Mouse (Mus musculus) limb, embryonic 10.5 days (tissue): ENCODE data around the gene Ufsp2. TPM values are rescaled to one million over a fixed set of nuclear protein-coding genes. Genes with fewer than 3 reads are reported as not detected.

Source experiments
- DNase-seq: peaks from one replicate; pipeline ENCODE4 v3.0.0-alpha.2; 2017; ENCODE audit warnings: low spot score
- H3K27ac ChIP-seq: fragments of 300-500 bp; sonication (generic); 2 replicates; pipeline ENCODE4 v1.5.1; 2016; ENCODE audit warnings: mild to moderate bottlenecking
- H3K27me3 ChIP-seq: fragments of 300-500 bp; sonication (generic); 2 replicates; pipeline ENCODE4 v1.6.1; 2016; ENCODE audit warnings: low read depth, mild to moderate bottlenecking; ENCODE audit not compliant: poor library complexity, severe bottlenecking
- H3K36me3 ChIP-seq: fragments of 300-500 bp; sonication (generic); 2 replicates; pipeline ENCODE4 v1.6.1; 2016; ENCODE audit warnings: mild to moderate bottlenecking, moderate library complexity
- H3K4me1 ChIP-seq: fragments of 300-500 bp; sonication (generic); 2 replicates; pipeline ENCODE4 v1.6.1; 2016
- H3K4me3 ChIP-seq: fragments of 300-500 bp; sonication (generic); 2 replicates; pipeline ENCODE4 v1.5.1; 2016; ENCODE audit warnings: mild to moderate bottlenecking, moderate library complexity
- H3K9me3 ChIP-seq: fragments of 300-500 bp; sonication (generic); replicated peaks from 2 replicates; pipeline ENCODE4 v1.6.1; 2016; ENCODE audit warnings: mild to moderate bottlenecking
- WGBS: fragments of 180-500 bp; shearing (Covaris S2); methylation state at CpG from one replicate; pipeline ENCODE4 v1.1.7; 2016; 5-methylcytosine and 5-hydroxymethylcytosine counted together
- polyA plus RNA-seq: library from polyadenylated mRNA; unstranded; fragments of >200 nt; fragmentation: Nextera tagmentation; extraction: Ambion mirVana; gene quantifications from 2 replicates; pipeline ENCODE4 v1.2.1, GENCODE M21; 2016

The Ufsp2 gene
- polyA plus RNA-seq, 1 experiment from 2014 or later, result 58.8 TPM

DNA sequence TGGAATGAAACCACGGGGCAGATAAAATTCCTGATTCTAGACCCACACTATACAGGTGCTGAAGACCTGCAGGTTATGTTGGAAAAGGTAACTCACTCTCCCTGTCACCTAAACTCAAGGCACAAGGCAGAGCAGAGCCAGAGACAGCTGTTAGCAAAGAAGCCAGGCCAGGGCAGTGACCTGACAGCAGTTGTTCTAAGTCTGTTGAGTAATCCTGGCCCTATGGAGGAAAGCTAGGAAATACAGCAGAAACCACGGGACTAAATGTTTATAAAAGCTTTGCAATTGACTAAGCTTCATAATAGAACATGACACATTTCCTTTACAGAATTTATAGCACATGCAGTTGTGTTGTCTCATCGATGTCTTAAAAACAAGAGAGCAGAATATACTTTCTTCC, 20.2 kb downstream of the Ufsp2 start:
- WGBS, result 88% methylated on average over 3 of the region's 3 CpGs
- H3K36me3 ChIP-seq, result peaks cover 41% of the 10 kb centered on the region
- H3K27me3 ChIP-seq, result no peaks in the 10 kb centered on the region
- no peaks in the 10 kb centered on the region for H3K9me3 ChIP-seq
- peaks cover 12% of the 10 kb centered on the region for H3K4me1 ChIP-seq
- DNase-seq, result no peak
- H3K4me3 ChIP-seq, result no peak overlapping the region
- no peak overlapping the region for H3K27ac ChIP-seq

DNA sequence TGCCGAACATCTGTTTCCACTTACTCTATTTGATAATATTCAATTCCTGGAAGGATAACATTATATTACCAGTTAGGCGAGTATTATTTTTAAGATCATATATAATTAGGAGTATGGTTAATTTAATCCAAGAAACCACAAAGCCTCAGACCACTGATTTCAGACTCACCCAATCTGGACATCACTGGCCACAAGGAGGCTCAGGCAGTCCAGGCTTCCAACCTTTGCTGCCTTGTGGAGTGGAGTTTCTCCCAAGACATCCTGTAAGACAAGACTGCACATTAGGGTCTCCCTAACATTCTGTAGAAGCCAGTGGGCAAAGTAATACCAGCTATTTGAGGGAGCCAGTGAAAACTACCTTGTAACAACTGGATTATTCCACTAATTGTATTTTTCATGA, 22.9 kb downstream of the Ufsp2 start:
- Histone ChIP-seq H3K9me3 (no peaks in the 10 kb centered on the region), H3K27ac (no peak overlapping the region), H3K36me3 (peaks cover 35% of the 10 kb centered on the region), H3K4me1 (peaks cover 13% of the 10 kb centered on the region), H3K27me3 (no peaks in the 10 kb centered on the region), H3K4me3 (no peak overlapping the region)
- WGBS, result 84% methylated on average over 2 of the region's 2 CpGs
- DNase-seq, result no peak

DNA sequence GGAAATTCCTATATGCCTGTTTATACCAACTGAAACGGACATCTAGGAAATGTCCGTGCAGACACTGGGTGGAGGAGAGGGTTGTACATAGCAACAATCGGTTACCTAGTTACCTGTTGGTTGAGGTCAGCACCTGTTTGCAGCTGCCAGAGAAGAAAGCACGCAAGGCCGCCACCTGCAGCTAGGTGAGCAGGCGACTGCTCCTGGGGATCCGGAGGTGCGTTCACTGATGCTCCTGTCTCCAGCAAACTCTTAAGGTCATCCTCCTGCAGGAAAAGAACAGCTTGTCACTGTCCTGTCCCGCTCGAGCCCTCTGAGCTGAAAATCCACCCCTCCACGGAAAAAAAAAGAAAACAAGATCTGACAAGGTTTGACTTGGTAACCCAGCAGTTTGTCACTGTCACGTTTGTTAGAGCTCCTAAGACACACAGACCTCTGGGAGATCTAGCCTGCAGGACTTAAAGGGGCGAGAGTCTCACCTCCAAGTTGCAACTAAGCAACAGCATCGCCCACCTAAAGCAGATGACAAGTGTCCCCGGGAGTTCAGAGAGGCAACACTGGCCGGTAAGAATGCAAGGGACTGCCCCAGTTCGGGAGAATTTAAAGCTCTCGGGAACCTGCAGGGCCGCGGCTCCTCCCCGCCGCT, 23.9 kb downstream of the Ufsp2 start, which contains the start of gene Lrp2bp:
Gene Lrp2bp, plus strand, starts transcription at position 166 of the 646 bp plus-strand sequence.
- WGBS, result 6% methylated on average over 22 of the region's 22 CpGs
- peaks cover 13% of the 10 kb centered on the region for H3K4me1 ChIP-seq
- H3K36me3 ChIP-seq, result peaks cover 29% of the 10 kb centered on the region
- peak; percentile 48 for DNase-seq
- peak within 1 kb of the TSS; percentile 65 for H3K4me3 ChIP-seq
- no peaks in the 10 kb centered on the region for H3K9me3 ChIP-seq
- peak within 1 kb of the TSS; percentile 98 for H3K27ac ChIP-seq
- H3K27me3 ChIP-seq, result no peaks in the 10 kb centered on the region

DNA sequence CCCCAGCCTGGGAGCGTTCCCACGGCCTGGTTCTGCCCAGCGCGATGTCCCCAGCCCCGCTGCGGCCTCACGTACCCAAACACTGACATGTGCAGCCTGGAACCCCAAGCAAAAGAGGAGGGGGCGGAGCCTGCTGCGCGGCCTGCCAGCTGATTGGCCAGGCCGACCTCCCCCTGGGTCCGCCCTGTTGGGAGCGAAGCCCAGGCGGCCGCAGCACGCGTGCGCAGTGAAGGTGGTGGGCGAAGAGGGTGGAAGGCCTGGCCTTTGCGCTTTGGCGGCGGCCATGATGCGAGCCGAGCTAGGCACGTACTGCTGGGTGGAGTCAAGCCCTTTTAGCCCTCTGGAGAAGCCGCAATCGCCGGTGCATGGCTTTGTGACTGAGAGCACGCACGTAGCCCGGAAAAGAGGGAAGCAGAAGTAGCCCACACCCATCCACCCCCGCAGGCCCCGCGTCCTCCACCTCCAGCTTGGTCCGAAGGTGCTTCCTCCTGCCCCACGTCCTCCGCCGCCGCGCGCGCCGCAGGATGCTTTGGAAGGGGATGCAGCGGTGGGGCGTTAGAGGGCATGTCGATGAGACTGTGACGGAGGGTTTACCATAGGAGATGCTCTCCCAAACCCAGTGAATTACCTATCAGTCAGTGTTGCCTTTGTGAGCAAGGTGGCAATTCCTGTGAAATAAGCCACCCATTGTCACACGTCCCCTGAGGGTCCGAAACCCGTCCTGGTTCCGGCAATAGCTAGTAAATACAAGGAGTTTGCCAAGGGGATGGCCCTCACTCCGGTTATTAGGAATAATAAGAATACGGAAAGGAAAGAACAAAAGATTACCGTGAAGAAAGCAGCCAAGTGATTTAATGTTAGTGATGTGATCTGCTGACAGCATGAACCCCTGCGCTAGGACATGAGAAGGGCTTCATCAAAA, 24.7 kb downstream of the Ufsp2 start:
- Histone ChIP-seq H3K36me3 (peaks cover 25% of the 10 kb centered on the region), H3K27me3 (no peaks in the 10 kb centered on the region), H3K27ac (peak overlapping the region; percentile 98), H3K4me3 (peak overlapping the region; percentile 65), H3K9me3 (no peaks in the 10 kb centered on the region), H3K4me1 (peaks cover 13% of the 10 kb centered on the region)
- WGBS, result 8% methylated on average over 55 of the region's 55 CpGs
- DNase-seq, result peak; percentile 99

DNA sequence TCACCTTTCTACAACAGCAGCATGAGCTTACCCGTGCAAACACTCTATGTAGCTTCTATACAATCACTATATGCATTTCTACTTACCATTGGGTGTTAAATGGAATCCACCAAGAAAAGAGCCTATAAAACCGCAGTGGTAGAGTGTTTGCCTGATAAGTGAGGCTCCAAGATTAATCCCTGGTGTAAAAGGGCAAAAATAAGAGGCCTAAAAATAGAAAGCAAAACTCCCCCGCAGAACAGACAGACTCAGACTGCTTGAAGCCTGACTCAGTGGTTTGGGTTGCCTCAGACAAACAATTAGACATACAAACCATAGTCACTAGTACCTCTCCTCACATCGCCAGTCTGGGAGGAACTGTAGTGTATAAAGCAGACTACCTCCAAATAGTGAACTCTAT, 30.3 kb downstream of the Ufsp2 start, which contains the start of gene Ankrd37:
Gene Ankrd37, minus strand, starts transcription at position 112 of the 400 bp plus-strand sequence.
- DNase-seq, result no peak
- Histone ChIP-seq H3K4me1 (peaks cover 3% of the 10 kb centered on the region), H3K27ac (no peak within 1 kb of the TSS), H3K36me3 (no peaks in the 10 kb centered on the region), H3K4me3 (no peak within 1 kb of the TSS), H3K9me3 (no peaks in the 10 kb centered on the region), H3K27me3 (no peaks in the 10 kb centered on the region)
- 79% methylated on average over 4 of the region's 4 CpGs for WGBS

DNA sequence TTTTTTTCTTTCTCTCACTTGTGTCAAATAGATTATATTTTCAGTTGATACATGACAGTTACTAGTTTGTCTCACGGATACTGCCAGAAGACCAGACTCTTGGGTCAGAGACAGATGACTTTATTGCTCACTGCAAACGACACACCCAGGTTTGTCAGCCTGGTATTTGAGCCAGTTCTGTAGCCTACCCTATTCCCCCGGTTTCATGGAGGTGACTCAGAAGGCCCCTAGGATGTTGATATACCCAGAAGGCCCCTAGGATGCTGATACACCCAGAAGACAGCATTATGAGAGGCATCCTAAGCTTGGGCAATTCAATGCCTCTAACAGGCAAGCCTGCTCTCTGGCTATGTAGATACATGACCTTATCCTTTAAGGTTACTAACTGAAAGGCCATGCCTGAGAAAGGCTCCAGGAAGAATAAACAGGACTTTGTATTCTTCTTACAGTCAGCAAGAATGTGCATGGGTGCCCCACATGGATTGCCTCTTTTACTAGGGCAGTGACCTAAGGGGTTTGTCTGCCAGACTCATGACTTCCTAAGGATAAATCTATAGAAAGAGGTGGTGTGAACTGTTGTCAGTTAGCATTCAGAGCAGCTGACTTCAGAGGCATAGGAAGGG, 31.8 kb downstream of the Ufsp2 start:
- Histone ChIP-seq H3K36me3 (no peaks in the 10 kb centered on the region), H3K27me3 (no peaks in the 10 kb centered on the region), H3K27ac (no peak overlapping the region), H3K4me1 (peaks cover 13% of the 10 kb centered on the region), H3K4me3 (no peak overlapping the region), H3K9me3 (no peaks in the 10 kb centered on the region)
- WGBS, result 48% methylated on average over 3 of the region's 3 CpGs
- DNase-seq, result no peak

DNA sequence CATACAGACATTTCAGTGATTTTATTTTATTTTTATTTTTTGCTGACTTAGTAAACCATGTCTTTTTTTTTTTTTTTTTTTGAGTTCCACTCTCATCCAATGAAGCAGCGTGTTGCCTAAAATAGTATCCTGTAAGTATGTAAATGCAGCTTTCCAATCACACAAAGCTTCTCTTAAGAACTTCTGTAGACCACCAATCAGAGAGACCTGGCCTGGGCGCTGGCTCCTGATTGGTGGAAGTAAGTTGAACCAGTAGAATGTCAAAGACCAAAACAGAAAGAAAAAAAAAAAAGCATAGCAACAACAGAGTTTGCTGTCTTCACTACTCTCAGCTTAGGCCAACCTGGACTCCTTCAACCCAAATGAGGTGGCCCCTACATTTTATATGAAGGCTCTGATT, 35.0 kb downstream of the Ufsp2 start:
- Histone ChIP-seq H3K36me3 (no peaks in the 10 kb centered on the region), H3K27me3 (no peaks in the 10 kb centered on the region), H3K4me3 (peak overlapping the region; percentile 25; the same call in 1 of the 2 replicates), H3K4me1 (peaks cover 13% of the 10 kb centered on the region), H3K9me3 (no peaks in the 10 kb centered on the region), H3K27ac (peak overlapping the region; percentile 47; the same call in 1 of the 2 replicates)
- no peak for DNase-seq
- 54% methylated on average over 2 of the region's 2 CpGs for WGBS

DNA sequence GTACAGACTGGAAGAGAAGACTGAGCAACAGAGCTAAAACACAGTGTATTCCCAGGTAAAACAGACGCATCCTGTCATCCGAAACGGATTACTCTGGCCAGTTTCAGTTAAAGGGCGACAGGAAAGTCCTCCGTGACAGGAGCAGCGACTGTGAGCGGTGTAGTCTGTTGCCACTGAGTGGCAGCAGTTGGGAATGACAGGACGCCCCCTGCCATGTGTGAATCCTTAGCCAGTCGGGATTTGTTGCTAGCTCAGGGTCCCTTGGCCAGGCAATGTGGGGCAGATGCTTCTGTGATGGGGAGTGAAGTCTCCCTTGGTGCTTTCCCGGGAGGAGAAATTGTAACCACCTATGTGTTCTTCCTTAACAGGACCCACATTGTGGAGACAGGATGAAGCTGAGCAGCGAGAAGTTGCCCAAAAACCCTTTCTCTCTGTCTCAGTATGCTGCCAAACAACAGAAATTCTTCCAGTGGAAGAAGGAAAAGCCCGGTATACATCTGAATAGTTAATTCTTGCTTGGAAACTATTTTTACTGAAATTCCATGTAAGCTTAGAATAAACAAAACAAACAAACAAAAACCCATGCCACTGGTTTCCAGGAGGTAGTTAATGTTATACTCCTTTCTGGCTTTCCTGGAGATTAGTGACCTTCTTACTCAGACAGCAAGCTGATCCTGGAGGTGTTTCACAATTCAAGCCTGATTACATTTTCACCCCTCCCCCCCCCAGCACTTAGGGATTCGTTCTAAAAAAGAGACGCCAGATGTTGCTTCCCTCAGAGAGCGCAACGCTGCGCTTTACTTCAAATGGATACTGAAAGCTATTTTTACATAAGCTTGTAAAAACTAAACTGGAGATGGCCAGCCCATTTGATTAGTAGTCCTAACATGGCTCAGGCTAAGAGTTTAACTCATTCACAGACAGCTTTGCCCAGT, 35.7 kb downstream of the Ufsp2 start:
- Histone ChIP-seq H3K27me3 (no peaks in the 10 kb centered on the region), H3K4me3 (peak overlapping the region; percentile 25; the same call in 1 of the 2 replicates), H3K4me1 (peaks cover 13% of the 10 kb centered on the region), H3K27ac (peak overlapping the region; percentile 47; the same call in 1 of the 2 replicates), H3K36me3 (no peaks in the 10 kb centered on the region), H3K9me3 (no peaks in the 10 kb centered on the region)
- 17% methylated on average over 17 of the region's 17 CpGs for WGBS
- peak; percentile 51 for DNase-seq

DNA sequence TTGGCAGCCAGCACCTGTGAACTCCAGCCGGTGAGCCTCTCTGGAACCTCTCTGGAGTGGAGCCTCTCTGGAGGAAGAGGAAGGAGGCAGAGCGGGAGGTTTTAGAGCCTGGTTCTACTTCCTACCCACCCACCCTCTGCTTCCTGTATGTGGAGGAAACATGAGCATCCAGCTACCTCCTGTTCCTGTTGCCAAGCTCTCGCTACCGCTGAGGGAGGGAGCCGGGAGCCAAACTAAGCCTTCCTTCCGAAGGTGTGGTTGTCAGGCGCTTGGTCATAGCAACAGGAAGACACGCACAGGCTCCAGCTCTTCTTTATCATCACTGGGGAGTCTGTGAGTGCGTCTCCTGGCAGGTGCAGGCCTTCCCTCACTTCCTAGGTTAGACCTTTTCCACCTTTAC, 46.9 kb downstream of the Ufsp2 start:
- Histone ChIP-seq H3K27ac (no peak overlapping the region), H3K36me3 (no peaks in the 10 kb centered on the region), H3K9me3 (no peaks in the 10 kb centered on the region), H3K4me3 (no peak overlapping the region), H3K4me1 (no peaks in the 10 kb centered on the region), H3K27me3 (no peaks in the 10 kb centered on the region)
- no peak for DNase-seq
- WGBS, result 90% methylated on average over 9 of the region's 9 CpGs

DNA sequence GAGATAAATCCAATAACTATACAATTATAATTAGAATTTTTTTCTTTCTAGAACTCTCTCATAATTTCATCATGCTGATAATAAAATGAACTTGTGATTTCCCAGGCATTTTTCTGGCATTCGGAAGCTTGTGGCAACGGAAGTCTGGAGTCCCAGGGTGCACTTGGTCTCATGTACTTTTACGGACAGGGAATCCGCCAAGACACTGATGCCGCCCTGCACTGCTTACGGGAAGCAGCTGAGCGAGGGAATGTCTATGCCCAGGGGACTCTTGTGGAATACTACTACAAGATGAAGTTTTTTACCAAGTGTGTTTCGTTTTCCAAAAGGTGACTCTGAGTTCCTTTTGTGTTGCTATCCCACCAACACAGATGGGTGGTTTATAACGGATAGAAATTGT, 47.4 kb downstream of the Ufsp2 start:
- Histone ChIP-seq H3K4me1 (no peaks in the 10 kb centered on the region), H3K9me3 (no peaks in the 10 kb centered on the region), H3K27me3 (no peaks in the 10 kb centered on the region), H3K36me3 (no peaks in the 10 kb centered on the region), H3K27ac (no peak overlapping the region), H3K4me3 (no peak overlapping the region)
- WGBS, result 93% methylated on average over 9 of the region's 9 CpGs
- DNase-seq, result no peak

DNA sequence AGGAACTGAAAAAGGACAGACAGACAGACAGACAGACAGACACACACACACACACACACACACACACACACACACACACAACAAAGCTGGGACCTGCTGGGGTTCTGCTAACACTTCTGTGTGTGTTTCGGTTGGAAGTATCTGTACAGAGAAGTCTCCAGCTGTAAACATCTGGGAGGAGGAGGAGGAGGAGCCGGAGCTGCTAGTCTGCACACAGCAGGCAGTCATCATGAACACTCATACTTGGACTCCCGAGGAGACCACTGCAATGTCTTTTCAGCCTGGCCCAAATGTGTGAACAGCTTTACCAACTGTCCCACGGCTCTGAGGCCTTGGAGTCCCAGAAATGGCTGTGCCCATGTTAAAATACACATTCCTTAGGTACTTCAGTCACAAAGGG, 49.1 kb downstream of the Ufsp2 start:
- no peaks in the 10 kb centered on the region for H3K4me1 ChIP-seq
- WGBS, result 65% methylated on average over 4 of the region's 4 CpGs
- H3K36me3 ChIP-seq, result no peaks in the 10 kb centered on the region
- H3K4me3 ChIP-seq, result no peak overlapping the region
- H3K9me3 ChIP-seq, result no peaks in the 10 kb centered on the region
- no peak for DNase-seq
- no peaks in the 10 kb centered on the region for H3K27me3 ChIP-seq
- H3K27ac ChIP-seq, result no peak overlapping the region

DNA sequence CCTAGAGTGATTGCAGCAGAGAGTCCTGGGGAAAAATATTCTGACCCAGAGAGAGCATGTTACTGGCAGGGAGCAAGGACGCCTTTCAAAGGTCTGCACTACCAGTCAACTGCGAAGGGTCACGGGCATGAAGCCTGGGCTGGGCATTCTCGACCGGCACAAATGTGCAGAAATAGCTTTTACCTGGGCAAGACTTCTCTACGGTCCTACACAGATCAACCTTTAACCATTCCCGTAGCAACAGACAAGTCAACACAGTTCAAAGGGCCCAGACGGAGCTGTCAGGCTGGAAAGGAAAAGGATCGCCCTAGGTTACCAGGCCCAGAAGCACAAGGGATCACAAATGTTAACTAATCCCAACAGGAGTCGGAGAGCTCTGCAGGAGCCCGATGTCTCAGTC, 60.9 kb downstream of the Ufsp2 start:
- Histone ChIP-seq H3K4me1 (no peaks in the 10 kb centered on the region), H3K27me3 (no peaks in the 10 kb centered on the region), H3K27ac (no peak overlapping the region), H3K4me3 (no peak overlapping the region), H3K36me3 (no peaks in the 10 kb centered on the region), H3K9me3 (no peaks in the 10 kb centered on the region)
- 77% methylated on average over 11 of the region's 11 CpGs for WGBS
- DNase-seq, result no peak
